Mouse (Mus musculus): ENCODE results near the gene 2410002F23Rik.
"Not testable (repeated sequence)": the region's sequence is repeated elsewhere in the genome, so short reads cannot be mapped to it uniquely, and the experiment has no call there.

The 2410002F23Rik gene

GRCm38 (mm10) chr7:44246055-44246983, at the start of gene 2410002F23Rik, which contains the start of gene 1700028J19Rik:
Gene 2410002F23Rik, plus strand, starts transcription at chr7:44246722.
Gene 1700028J19Rik, minus strand, starts transcription at chr7:44246695.
- DNase-seq (ENCODE audit: extremely low read depth, insufficient read length, low spot score): peak; percentile 84

GRCm38 (mm10) chr7:44197891-44198290, 48.6 kb upstream of the 2410002F23Rik start, which contains the start of gene Klk1b3:
Gene Klk1b3, plus strand, starts transcription at chr7:44198191.
- DNase-seq (ENCODE audit: extremely low read depth, insufficient read length, low spot score): no peak

- not testable (repeated sequence) for DNase-seq (ENCODE audit: extremely low read depth, insufficient read length, low spot score)
Observed at GRCm38 (mm10) chr7:44207135-44207534, 39.4 kb upstream of the 2410002F23Rik start, which contains the start of gene Klk1b4. Gene Klk1b4, plus strand, starts transcription at chr7:44207435.

GRCm38 (mm10) chr7:44208307-44208706, 38.2 kb upstream of the 2410002F23Rik start:
- no peak for DNase-seq (ENCODE audit: extremely low read depth, insufficient read length, low spot score)

- no peak for DNase-seq (ENCODE audit: extremely low read depth, insufficient read length, low spot score)
Observed at GRCm38 (mm10) chr7:44215645-44216044, 30.9 kb upstream of the 2410002F23Rik start, which contains the start of gene Klk1b5. Gene Klk1b5, plus strand, starts transcription at chr7:44215945.

GRCm38 (mm10) chr7:44221601-44222000, 24.9 kb upstream of the 2410002F23Rik start:
- DNase-seq (ENCODE audit: extremely low read depth, insufficient read length, low spot score): not testable (repeated sequence)

GRCm38 (mm10) chr7:44222335-44222734, 24.2 kb upstream of the 2410002F23Rik start:
- DNase-seq (ENCODE audit: extremely low read depth, insufficient read length, low spot score): not testable (repeated sequence)

- DNase-seq (ENCODE audit: extremely low read depth, insufficient read length, low spot score): no peak
Observed at GRCm38 (mm10) chr7:44225076-44225475, 21.4 kb upstream of the 2410002F23Rik start, which contains the start of gene Klk1. Gene Klk1, plus strand, starts transcription at chr7:44225360.

- no peak for DNase-seq (ENCODE audit: extremely low read depth, insufficient read length, low spot score)
Observed at GRCm38 (mm10) chr7:44235909-44236308, 10.6 kb upstream of the 2410002F23Rik start, which contains the start of gene Gm36864. Gene Gm36864, plus strand, starts transcription at chr7:44236177.

- no peak for DNase-seq (ENCODE audit: extremely low read depth, insufficient read length, low spot score)
Observed at GRCm38 (mm10) chr7:44239913-44240312, 6.6 kb upstream of the 2410002F23Rik start.

- DNase-seq (ENCODE audit: extremely low read depth, insufficient read length, low spot score): no peak
Observed at GRCm38 (mm10) chr7:44240712-44241111, 5.8 kb upstream of the 2410002F23Rik start.

GRCm38 (mm10) chr7:44241163-44241562, 5.4 kb upstream of the 2410002F23Rik start:
- no peak for DNase-seq (ENCODE audit: extremely low read depth, insufficient read length, low spot score)

- no peak for DNase-seq (ENCODE audit: extremely low read depth, insufficient read length, low spot score)
Observed at GRCm38 (mm10) chr7:44244080-44244479, 2.4 kb upstream of the 2410002F23Rik start.

GRCm38 (mm10) chr7:44246984-44247470, 505 bp downstream of the 2410002F23Rik start:
- no peak for DNase-seq (ENCODE audit: extremely low read depth, insufficient read length, low spot score)

- no peak for DNase-seq (ENCODE audit: extremely low read depth, insufficient read length, low spot score)
Observed at GRCm38 (mm10) chr7:44247971-44248370, 1.4 kb downstream of the 2410002F23Rik start.

GRCm38 (mm10) chr7:44249248-44249647, 2.7 kb downstream of the 2410002F23Rik start:
- DNase-seq (ENCODE audit: extremely low read depth, insufficient read length, low spot score): no peak

- DNase-seq (ENCODE audit: extremely low read depth, insufficient read length, low spot score): not testable (repeated sequence)
Observed at GRCm38 (mm10) chr7:44250732-44251275, 4.3 kb downstream of the 2410002F23Rik start.

- no peak for DNase-seq (ENCODE audit: extremely low read depth, insufficient read length, low spot score)
Observed at GRCm38 (mm10) chr7:44253023-44253616, 6.6 kb downstream of the 2410002F23Rik start.

GRCm38 (mm10) chr7:44254930-44255329, 8.4 kb downstream of the 2410002F23Rik start:
- DNase-seq (ENCODE audit: extremely low read depth, insufficient read length, low spot score): no peak

- no peak for DNase-seq (ENCODE audit: extremely low read depth, insufficient read length, low spot score)
Observed at GRCm38 (mm10) chr7:44257278-44257677, 10.8 kb downstream of the 2410002F23Rik start, which contains the start of gene Acp4. Gene Acp4, minus strand, starts transcription at chr7:44257378.

GRCm38 (mm10) chr7:44260410-44260809, 13.9 kb downstream of the 2410002F23Rik start:
- DNase-seq (ENCODE audit: extremely low read depth, insufficient read length, low spot score): peak; percentile 39

Measured in 3134 (cell line).